Mouse (Mus musculus) heart, postnatal 0 days (tissue): ENCODE results near the gene Kcnn4.

Experiments
- CTCF ChIP-seq: IDR thresholded peaks from 2 replicates; pipeline ENCODE4 v1.5.1; 2016; ENCODE audit warnings: antibody characterized with exemption, control low read depth, low read depth
- EP300 ChIP-seq: IDR thresholded peaks from 2 replicates; pipeline ENCODE4 v1.6.1; 2016; ENCODE audit warnings: antibody characterized with exemption, low read depth

- TF ChIP-seq CTCF (no peak), EP300 (peak; percentile 61; the same call in 1 of the 2 replicates)
These were observed 45.2 kb downstream of the Kcnn4 start for GRCm38 (mm10) chr7:24415261-24415660.
